Mouse (Mus musculus): Measurements from ENCODE around the gene Etv1. TPM values are rescaled to one million over a fixed set of nuclear protein-coding genes. Genes with fewer than 3 reads are reported as not detected.

The Etv1 gene
- polyA plus RNA-seq, 1 experiment from 2014 or later: 15.8 TPM

GRCm38 (mm10) chr12:38793697-38794096, 14.5 kb downstream of the Etv1 start:
- 0 out of 2 replicates have a peak, but pooled peaks cover 2% of the 10 kb centered on the region for H3K4me1 ChIP-seq (ENCODE audit: control insufficient read depth, insufficient read depth, low read length)
- ATAC-seq (ENCODE audit: low read depth): 0 out of 2 replicates have a peak, but pooled peaks have one; percentile 31
- no peak overlapping the region for H3K27ac ChIP-seq (ENCODE audit: low read depth, low read length)
- H3K27me3 ChIP-seq (ENCODE audit: control insufficient read depth, insufficient read depth, low read length): no peaks in the 10 kb centered on the region
- WGBS: 32% methylated on average over 2 of the region's 2 CpGs
- no peak overlapping the region for H3K9ac ChIP-seq (replicated peaks; ENCODE audit: low read depth, low read length)
- H3K9me3 ChIP-seq (ENCODE audit: control insufficient read depth, low read length): no peaks in the 10 kb centered on the region
- H3K4me3 ChIP-seq (ENCODE audit: low read depth, low read length): no peak overlapping the region
- no peaks in the 10 kb centered on the region for H3K36me3 ChIP-seq (ENCODE audit: control insufficient read depth, insufficient read depth, low read length)
- no peak overlapping the region for H3K4me2 ChIP-seq (ENCODE audit: low read depth, low read length)

GRCm38 (mm10) chr12:38807031-38807430, 27.9 kb downstream of the Etv1 start:
- Histone ChIP-seq H3K36me3 (ENCODE audit: control insufficient read depth, insufficient read depth, low read length) (no peaks in the 10 kb centered on the region), H3K9ac (replicated peaks; ENCODE audit: low read depth, low read length) (no peak overlapping the region), H3K4me2 (ENCODE audit: low read depth, low read length) (no peak overlapping the region), H3K4me1 (ENCODE audit: control insufficient read depth, insufficient read depth, low read length) (no peaks in the 10 kb centered on the region), H3K9me3 (ENCODE audit: control insufficient read depth, low read length) (no peaks in the 10 kb centered on the region), H3K27me3 (ENCODE audit: control insufficient read depth, insufficient read depth, low read length) (no peaks in the 10 kb centered on the region), H3K4me3 (ENCODE audit: low read depth, low read length) (no peak overlapping the region), H3K27ac (ENCODE audit: low read depth, low read length) (no peak overlapping the region)
- ATAC-seq (ENCODE audit: low read depth): no peak
- WGBS: 60% methylated on average over 5 of the region's 5 CpGs

GRCm38 (mm10) chr12:38812392-38812791, 33.2 kb downstream of the Etv1 start:
- Histone ChIP-seq H3K27ac (ENCODE audit: low read depth, low read length) (no peak overlapping the region), H3K27me3 (ENCODE audit: control insufficient read depth, insufficient read depth, low read length) (no peaks in the 10 kb centered on the region), H3K9me3 (ENCODE audit: control insufficient read depth, low read length) (no peaks in the 10 kb centered on the region), H3K36me3 (ENCODE audit: control insufficient read depth, insufficient read depth, low read length) (no peaks in the 10 kb centered on the region), H3K4me1 (ENCODE audit: control insufficient read depth, insufficient read depth, low read length) (no peaks in the 10 kb centered on the region), H3K9ac (replicated peaks; ENCODE audit: low read depth, low read length) (no peak overlapping the region), H3K4me2 (ENCODE audit: low read depth, low read length) (no peak overlapping the region), H3K4me3 (ENCODE audit: low read depth, low read length) (no peak overlapping the region)
- ATAC-seq (ENCODE audit: low read depth): no peak
- 71% methylated on average over 6 of the region's 6 CpGs for WGBS

- H3K27me3 ChIP-seq (ENCODE audit: control insufficient read depth, insufficient read depth, low read length): no peaks in the 10 kb centered on the region
- H3K4me2 ChIP-seq (ENCODE audit: low read depth, low read length): no peak overlapping the region
- no peak for ATAC-seq (ENCODE audit: low read depth)
- no peaks in the 10 kb centered on the region for H3K9me3 ChIP-seq (ENCODE audit: control insufficient read depth, low read length)
- H3K4me3 ChIP-seq (ENCODE audit: low read depth, low read length): no peak overlapping the region
- no peaks in the 10 kb centered on the region for H3K36me3 ChIP-seq (ENCODE audit: control insufficient read depth, insufficient read depth, low read length)
- H3K9ac ChIP-seq (replicated peaks; ENCODE audit: low read depth, low read length): no peak overlapping the region
- H3K27ac ChIP-seq (ENCODE audit: low read depth, low read length): no peak overlapping the region
- H3K4me1 ChIP-seq (ENCODE audit: control insufficient read depth, insufficient read depth, low read length): no peaks in the 10 kb centered on the region
- 82% methylated on average over 6 of the region's 6 CpGs for WGBS
Measured at GRCm38 (mm10) chr12:38814010-38814786, 35.0 kb downstream of the Etv1 start.

GRCm38 (mm10) chr12:38816235-38816634, 37.1 kb downstream of the Etv1 start:
- ATAC-seq (ENCODE audit: low read depth): no peak
- WGBS: 47% methylated on average over 3 of the region's 3 CpGs

GRCm38 (mm10) chr12:38818320-38818719, 39.1 kb downstream of the Etv1 start:
- H3K27me3 ChIP-seq (ENCODE audit: control insufficient read depth, insufficient read depth, low read length): no peaks in the 10 kb centered on the region
- no peak for ATAC-seq (ENCODE audit: low read depth)
- no peaks in the 10 kb centered on the region for H3K36me3 ChIP-seq (ENCODE audit: control insufficient read depth, insufficient read depth, low read length)
- no peaks in the 10 kb centered on the region for H3K9me3 ChIP-seq (ENCODE audit: control insufficient read depth, low read length)
- no peaks in the 10 kb centered on the region for H3K4me1 ChIP-seq (ENCODE audit: control insufficient read depth, insufficient read depth, low read length)
- H3K4me2 ChIP-seq (ENCODE audit: low read depth, low read length): no peak overlapping the region
- WGBS: 90% methylated on average over 2 of the region's 2 CpGs
- no peak overlapping the region for H3K9ac ChIP-seq (replicated peaks; ENCODE audit: low read depth, low read length)
- H3K4me3 ChIP-seq (ENCODE audit: low read depth, low read length): no peak overlapping the region
- H3K27ac ChIP-seq (ENCODE audit: low read depth, low read length): no peak overlapping the region

More at GRCm38 (mm10) chr12:38816235-38816634, 37.1 kb downstream of the Etv1 start:
- Histone ChIP-seq H3K4me1 (ENCODE audit: control insufficient read depth, insufficient read depth, low read length) (no peaks in the 10 kb centered on the region), H3K4me3 (ENCODE audit: low read depth, low read length) (no peak overlapping the region), H3K4me2 (ENCODE audit: low read depth, low read length) (no peak overlapping the region), H3K27me3 (ENCODE audit: control insufficient read depth, insufficient read depth, low read length) (no peaks in the 10 kb centered on the region), H3K9me3 (ENCODE audit: control insufficient read depth, low read length) (no peaks in the 10 kb centered on the region), H3K9ac (replicated peaks; ENCODE audit: low read depth, low read length) (no peak overlapping the region), H3K27ac (ENCODE audit: low read depth, low read length) (no peak overlapping the region), H3K36me3 (ENCODE audit: control insufficient read depth, insufficient read depth, low read length) (no peaks in the 10 kb centered on the region)

GRCm38 (mm10) chr12:38820642-38821041, 41.5 kb downstream of the Etv1 start:
- peak; percentile 41 for ATAC-seq (ENCODE audit: low read depth)

GRCm38 (mm10) chr12:38824405-38824804, 45.2 kb downstream of the Etv1 start:
- no peaks in the 10 kb centered on the region for H3K9me3 ChIP-seq (ENCODE audit: control insufficient read depth, low read length)
- no peaks in the 10 kb centered on the region for H3K4me1 ChIP-seq (ENCODE audit: control insufficient read depth, insufficient read depth, low read length)
- H3K36me3 ChIP-seq (ENCODE audit: control insufficient read depth, insufficient read depth, low read length): no peaks in the 10 kb centered on the region
- H3K27ac ChIP-seq (ENCODE audit: low read depth, low read length): no peak overlapping the region
- 60% methylated on average over 10 of the region's 10 CpGs for WGBS
- peak; percentile 41; the same call in 1 of the 2 replicates for ATAC-seq (ENCODE audit: low read depth)
- no peaks in the 10 kb centered on the region for H3K27me3 ChIP-seq (ENCODE audit: control insufficient read depth, insufficient read depth, low read length)
- no peak overlapping the region for H3K9ac ChIP-seq (replicated peaks; ENCODE audit: low read depth, low read length)
- no peak overlapping the region for H3K4me3 ChIP-seq (ENCODE audit: low read depth, low read length)
- no peak overlapping the region for H3K4me2 ChIP-seq (ENCODE audit: low read depth, low read length)

More at GRCm38 (mm10) chr12:38820642-38821041, 41.5 kb downstream of the Etv1 start:
- 69% methylated on average over 4 of the region's 4 CpGs for WGBS
- Histone ChIP-seq H3K9ac (replicated peaks; ENCODE audit: low read depth, low read length) (no peak overlapping the region), H3K9me3 (ENCODE audit: control insufficient read depth, low read length) (no peaks in the 10 kb centered on the region), H3K4me1 (ENCODE audit: control insufficient read depth, insufficient read depth, low read length) (no peaks in the 10 kb centered on the region), H3K4me3 (ENCODE audit: low read depth, low read length) (no peak overlapping the region), H3K36me3 (ENCODE audit: control insufficient read depth, insufficient read depth, low read length) (no peaks in the 10 kb centered on the region), H3K27me3 (ENCODE audit: control insufficient read depth, insufficient read depth, low read length) (no peaks in the 10 kb centered on the region), H3K27ac (ENCODE audit: low read depth, low read length) (no peak overlapping the region), H3K4me2 (ENCODE audit: low read depth, low read length) (no peak overlapping the region)

GRCm38 (mm10) chr12:38832981-38833380, 53.8 kb downstream of the Etv1 start:
- H3K27ac ChIP-seq (ENCODE audit: low read depth, low read length): no peak overlapping the region
- H3K36me3 ChIP-seq (ENCODE audit: control insufficient read depth, insufficient read depth, low read length): no peaks in the 10 kb centered on the region
- H3K4me2 ChIP-seq (ENCODE audit: low read depth, low read length): no peak overlapping the region
- no peaks in the 10 kb centered on the region for H3K9me3 ChIP-seq (ENCODE audit: control insufficient read depth, low read length)
- 86% methylated on average over 10 of the region's 10 CpGs for WGBS
- H3K4me3 ChIP-seq (ENCODE audit: low read depth, low read length): no peak overlapping the region
- ATAC-seq (ENCODE audit: low read depth): no peak
- H3K9ac ChIP-seq (replicated peaks; ENCODE audit: low read depth, low read length): no peak overlapping the region
- no peaks in the 10 kb centered on the region for H3K27me3 ChIP-seq (ENCODE audit: control insufficient read depth, insufficient read depth, low read length)
- H3K4me1 ChIP-seq (ENCODE audit: control insufficient read depth, insufficient read depth, low read length): no peaks in the 10 kb centered on the region

Data from neural tube, embryonic 14.5 days (tissue).